Mouse (Mus musculus) brain, embryonic 14.5 days (tissue): Measurements from ENCODE around the gene Cadm4. TPM values are rescaled to one million over a fixed set of nuclear protein-coding genes. Genes with fewer than 3 reads are reported as not detected.

Experiments used
- DNase-seq: peaks from one replicate; pipeline ENCODE4 v3.0.0-alpha.2; 2011; ENCODE audit warnings: low read depth
- CTCF ChIP-seq: fragments of 200-500 bp; IDR thresholded peaks from 2 replicates; pipeline ENCODE4 v1.5.1; 2012; ENCODE audit warnings: inconsistent platforms, mild to moderate bottlenecking, moderate library complexity, borderline replicate concordance; ENCODE audit not compliant: insufficient read depth, insufficient read length; ENCODE audit errors: extremely low read depth
- POLR2A ChIP-seq: fragments of 200-500 bp; IDR thresholded peaks from 2 replicates; pipeline ENCODE4 v1.6.1; 2012; ENCODE audit warnings: mild to moderate bottlenecking, inconsistent platforms, borderline replicate concordance; ENCODE audit not compliant: poor library complexity, insufficient read depth, insufficient read length, severe bottlenecking; ENCODE audit errors: extremely low read depth
- polyA plus RNA-seq: library from polyadenylated mRNA; depleted of rRNA; stranded (reverse); fragments of >200 nt; gene quantifications from 2 replicates; pipeline ENCODE4 v1.2.3, GENCODE M21; 2012

Gene Cadm4
- polyA plus RNA-seq, 1 experiment = 268 TPM

DNA sequence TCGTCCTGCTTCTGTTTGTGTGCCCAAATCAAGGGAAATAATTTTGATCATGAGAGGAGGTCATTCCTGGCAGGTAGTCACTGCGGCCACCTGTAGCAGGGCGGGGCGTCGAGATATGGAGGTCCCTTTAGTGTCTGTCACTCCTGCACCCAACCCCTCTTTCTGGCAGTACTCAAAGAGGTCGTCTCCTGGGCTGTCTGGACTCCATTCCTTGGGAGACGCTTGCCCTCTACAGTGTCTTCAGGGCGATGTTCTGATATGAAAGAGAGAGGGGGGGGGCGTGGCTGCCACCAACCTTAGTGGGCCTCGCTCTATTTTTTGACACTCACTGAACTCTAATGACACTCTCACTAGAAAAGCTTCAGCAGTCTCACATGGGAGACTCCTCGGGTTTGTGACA lies 47.8 kb downstream of the Cadm4 start:
- no peak for TF ChIP-seq POLR2A
- TF ChIP-seq CTCF = no peak
- no peak for DNase-seq

DNA sequence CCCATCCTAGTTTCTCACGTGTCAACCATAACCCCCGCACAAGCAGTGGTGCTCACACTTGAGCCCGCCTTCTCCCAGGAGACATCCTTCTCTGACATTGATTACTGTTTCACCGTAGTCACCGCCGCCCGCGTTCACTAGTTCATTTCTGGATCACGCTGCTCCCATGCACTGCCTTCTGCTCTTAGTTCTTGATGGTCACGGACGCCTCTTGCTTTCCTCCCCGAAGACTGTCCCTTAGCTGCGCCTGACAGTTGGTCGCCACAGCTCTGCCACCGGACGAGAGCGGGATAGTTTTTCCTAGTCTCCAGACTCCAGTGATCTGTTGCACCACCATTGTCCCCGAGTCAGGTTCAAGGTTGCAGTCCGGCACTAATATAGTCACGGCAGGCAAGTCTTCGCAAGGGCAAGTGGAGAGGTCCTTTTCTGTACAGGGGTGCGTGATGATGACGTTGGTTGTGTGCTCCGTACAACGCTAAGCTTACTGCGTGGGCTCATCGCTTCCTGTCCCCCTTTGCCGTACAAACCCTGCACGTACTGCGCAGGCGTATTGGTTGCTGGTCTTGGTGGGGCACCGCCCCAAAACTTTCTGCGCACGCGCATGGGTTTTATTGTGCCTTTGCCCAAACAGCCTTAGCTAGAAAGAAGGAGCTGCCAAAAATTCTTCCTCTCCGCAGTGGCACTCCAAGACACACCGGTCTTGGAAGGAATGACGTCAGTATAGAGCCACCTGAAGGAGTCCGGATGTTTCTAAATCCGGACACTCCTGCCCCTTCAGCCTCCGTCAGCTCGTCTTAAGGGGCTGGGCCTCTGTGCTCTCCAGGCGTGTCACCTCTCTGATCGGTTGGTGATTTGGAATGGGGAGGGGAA lies 48.5 kb downstream of the Cadm4 start, which contains the start of gene Irgq:
Gene Irgq (plus strand): TSS at position 628 of the 870 bp plus-strand sequence.
- peak; percentile 100 for DNase-seq

DNA sequence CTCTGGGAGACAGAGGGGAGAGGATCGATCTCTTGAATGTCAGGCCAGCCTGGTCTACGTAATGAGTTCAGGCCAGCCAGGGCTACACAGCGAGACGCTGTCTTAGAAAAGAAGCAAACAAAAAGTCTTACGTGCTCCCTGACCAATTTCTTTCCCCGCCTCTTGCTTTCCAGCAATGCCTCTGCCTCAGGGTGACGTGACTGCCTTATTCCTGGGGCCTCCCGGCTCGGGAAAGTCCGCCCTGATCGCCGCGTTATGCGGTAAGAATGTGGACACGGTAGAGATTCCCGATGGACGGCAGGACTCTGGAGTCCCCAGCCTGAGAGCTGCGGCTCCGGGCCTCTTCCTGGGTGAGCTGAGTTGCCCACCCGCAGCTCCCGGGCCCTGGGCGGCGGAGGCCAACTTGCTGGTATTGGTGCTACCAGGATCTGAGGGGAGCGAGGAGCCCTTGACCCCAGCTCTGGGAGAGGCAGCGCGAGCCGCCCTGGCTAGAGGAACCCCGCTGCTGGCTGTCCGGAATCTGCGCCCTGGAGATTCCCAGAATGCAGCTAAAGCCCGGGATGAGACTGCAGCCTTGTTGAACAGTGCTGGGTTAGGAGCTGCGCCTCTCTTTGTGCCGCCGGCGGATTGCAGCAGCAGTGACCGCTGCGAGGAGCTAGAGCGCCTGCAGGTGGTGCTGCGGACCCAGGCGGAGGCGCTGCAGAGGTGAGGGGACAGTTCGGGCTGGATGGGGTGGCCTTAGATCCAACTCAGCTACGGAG lies 49.6 kb downstream of the Cadm4 start:
- TF ChIP-seq POLR2A = peak; percentile 28; the same call in 1 of the 2 replicates
- peak; percentile 82 for TF ChIP-seq CTCF
- DNase-seq = peak; percentile 90

More for the DNA sequence above, 48.5 kb downstream of the Cadm4 start, which contains the start of gene Irgq:
- no peak for TF ChIP-seq CTCF
- TF ChIP-seq POLR2A = no peak

DNA sequence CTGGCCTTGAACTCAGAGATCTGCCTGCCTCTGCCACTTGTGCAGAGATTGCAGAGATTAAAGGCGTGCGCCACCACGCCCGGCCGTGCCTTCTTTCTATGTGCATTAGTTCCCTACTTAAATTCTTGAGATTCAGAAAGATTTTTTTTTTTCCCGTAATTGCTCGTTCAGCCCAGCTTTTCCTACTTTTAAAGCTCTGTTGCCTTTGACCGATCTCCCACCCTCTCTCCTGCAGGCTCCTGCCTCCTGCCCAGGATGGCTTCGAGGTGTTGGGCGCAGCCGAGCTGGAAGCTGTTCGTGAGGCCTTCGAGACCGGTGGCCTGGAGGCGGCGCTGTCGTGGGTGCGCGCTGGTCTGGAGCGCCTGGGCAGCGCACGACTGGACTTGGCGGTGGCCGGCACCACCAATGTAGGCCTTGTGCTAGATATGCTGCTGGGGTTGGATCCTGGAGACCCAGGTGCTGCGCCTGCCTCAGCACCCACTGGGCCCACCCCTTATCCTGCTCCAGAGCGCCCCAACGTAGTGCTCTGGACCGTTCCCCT lies 51.3 kb downstream of the Cadm4 start:
- TF ChIP-seq POLR2A (no peak), CTCF (no peak)
- no peak for DNase-seq

DNA sequence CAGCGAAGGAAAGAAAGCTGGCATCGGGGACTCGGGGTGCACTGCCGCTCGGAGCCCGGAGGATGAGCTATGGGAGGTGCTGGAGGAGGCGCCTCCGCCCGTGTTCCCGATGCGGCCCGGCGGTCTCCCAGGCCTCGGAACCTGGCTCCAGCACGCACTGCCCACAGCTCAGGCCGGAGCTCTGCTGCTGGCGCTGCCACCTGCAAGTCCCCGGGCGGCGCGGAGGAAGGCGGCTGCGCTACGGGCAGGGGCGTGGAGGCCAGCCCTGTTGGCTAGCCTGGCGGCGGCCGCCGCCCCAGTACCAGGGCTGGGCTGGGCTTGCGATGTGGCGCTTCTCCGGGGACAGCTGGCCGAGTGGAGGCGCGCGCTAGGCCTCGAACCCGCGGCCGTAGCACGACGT lies 52.0 kb downstream of the Cadm4 start:
- DNase-seq = no peak

DNA sequence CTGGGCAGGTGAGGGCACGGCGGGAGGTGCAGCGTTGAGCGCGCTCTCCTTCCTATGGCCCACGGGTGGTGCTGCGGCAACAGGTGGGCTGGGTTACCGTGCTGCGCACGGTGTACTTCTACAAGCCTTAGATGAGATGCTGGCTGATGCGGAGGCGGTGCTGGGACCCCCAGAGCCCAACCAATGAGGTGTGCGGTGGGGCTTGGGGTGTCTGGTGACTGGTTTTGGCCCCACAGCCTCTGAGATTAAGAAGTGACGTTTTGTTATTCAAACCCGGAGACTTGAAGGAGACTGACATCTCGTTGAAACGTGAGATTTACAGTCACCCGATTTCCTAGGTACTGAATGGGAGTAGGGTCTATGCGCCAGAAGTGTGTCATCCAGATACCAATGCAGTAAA lies 52.5 kb downstream of the Cadm4 start:
- TF ChIP-seq POLR2A (no peak), CTCF (no peak)
- DNase-seq = no peak

More for the DNA sequence above, 52.0 kb downstream of the Cadm4 start:
- TF ChIP-seq POLR2A (no peak), CTCF (no peak)

DNA sequence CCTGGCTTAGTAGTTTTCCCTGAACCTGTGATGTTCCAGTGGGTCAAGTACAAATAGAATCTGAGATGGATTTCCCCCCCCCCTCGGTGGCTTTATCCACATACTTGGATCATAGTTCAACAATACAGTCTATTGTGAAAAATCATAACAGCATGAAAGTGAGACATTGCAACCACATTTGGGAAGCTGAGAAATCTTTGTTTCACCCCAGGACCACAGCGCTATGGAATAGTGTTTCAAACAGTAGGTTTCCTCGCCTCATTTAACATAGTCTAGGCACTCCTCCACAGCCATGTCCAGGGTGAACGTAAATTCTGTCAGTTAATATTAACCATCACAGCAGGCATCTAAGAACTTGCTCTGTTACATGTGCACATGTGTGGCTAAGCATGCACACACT lies 55.3 kb downstream of the Cadm4 start:
- TF ChIP-seq CTCF = no peak
- TF ChIP-seq POLR2A = no peak
- DNase-seq = no peak

DNA sequence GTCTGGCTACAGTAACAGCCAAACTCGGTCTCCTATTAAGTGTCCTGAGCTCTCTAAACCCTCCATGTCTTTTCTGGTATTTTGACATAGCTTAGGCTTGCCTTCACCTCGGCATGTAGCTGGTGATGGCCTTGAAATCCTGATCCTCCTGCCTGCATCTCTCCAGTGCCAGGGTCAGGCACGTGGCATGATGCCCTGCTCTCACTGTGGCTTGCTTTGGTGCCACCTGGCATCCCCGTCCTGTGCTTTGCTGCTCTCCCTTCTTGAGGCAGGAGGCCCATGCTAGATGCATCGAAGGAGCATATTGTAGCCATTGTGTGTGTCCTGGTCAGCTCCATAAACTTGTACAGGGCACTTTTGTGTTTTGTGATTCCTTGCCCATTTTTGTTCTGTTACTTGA lies 55.8 kb downstream of the Cadm4 start:
- TF ChIP-seq POLR2A (no peak), CTCF (no peak)
- no peak for DNase-seq

DNA sequence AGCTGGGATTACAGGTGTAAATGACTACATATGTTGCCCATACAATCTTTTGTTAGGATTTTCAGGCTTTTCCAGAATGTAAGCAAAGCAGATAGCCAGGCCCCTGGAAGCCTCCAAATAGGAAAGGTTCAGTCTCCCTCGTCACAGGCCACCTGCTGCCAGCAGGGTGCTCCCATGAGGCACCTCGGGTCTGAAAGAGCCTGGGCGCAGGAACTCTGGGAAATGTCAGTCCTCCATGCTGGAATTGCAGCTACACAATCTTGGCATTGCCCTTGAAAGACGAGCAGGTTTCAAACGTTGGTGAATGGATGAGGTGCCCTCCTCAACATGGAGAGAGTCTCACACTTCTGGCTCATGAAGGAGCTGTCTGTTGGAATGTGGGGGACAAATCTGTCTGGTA lies 56.3 kb downstream of the Cadm4 start:
- DNase-seq = no peak
- TF ChIP-seq POLR2A = no peak
- TF ChIP-seq CTCF = no peak

DNA sequence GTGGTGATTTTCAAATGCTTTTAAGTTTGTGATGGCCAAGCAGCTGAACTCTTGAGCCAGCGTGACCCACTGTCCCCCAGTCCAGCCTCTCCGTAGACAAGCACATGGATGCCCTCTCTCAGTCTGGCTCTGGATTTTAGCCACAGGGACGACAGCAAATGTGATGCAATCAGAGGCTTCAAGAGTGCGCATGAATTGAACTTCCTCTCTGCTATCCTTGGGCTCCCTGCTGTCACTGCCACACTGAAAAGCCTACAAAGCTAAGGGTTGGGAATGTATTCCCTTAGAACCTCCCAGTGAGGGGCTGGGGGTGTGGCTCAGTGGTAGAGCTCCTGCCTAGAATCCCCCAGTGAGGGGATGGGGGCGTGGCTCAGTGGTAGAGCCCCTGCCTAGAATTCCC lies 56.9 kb downstream of the Cadm4 start:
- no peak for TF ChIP-seq CTCF
- TF ChIP-seq POLR2A = no peak
- DNase-seq = no peak

DNA sequence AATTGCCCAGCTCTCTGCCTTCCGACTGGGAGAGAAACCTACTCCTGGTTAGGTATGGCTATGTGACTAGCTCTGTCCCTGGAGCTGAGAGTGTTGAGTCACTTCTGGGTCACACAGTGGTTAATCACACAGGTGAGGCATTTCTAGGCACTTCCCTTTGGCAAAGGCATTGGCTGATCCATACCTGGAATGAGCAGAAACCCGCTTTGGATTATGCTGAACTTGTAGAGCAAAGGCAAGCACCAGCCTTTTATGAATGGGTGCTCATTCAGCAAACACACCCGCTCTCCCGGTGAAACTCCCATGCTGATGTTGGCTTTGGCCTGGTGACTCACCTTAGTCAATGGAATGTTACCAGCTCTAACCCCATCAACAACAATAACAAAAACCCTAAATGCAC lies 57.9 kb downstream of the Cadm4 start:
- no peak for DNase-seq
- TF ChIP-seq CTCF = no peak
- TF ChIP-seq POLR2A = no peak
